Mouse (Mus musculus): ENCODE measurements around the gene Tnfrsf19.

The Tnfrsf19 gene

GRCm38 (mm10) chr14:60966061-60966460, 80.2 kb downstream of the Tnfrsf19 start:
- no peak for DNase-seq (ENCODE audit: extremely low read depth, low read depth)

GRCm38 (mm10) chr14:60964016-60964810, 82.1 kb downstream of the Tnfrsf19 start:
- no peak for DNase-seq (ENCODE audit: extremely low read depth, low read depth)

GRCm38 (mm10) chr14:60957611-60958157, 88.6 kb downstream of the Tnfrsf19 start:
- DNase-seq (ENCODE audit: extremely low read depth, low read depth), result no peak

- no peak for DNase-seq (ENCODE audit: extremely low read depth, low read depth)
These were observed 108.7 kb downstream of the Tnfrsf19 start for GRCm38 (mm10) chr14:60937481-60938039.

- DNase-seq (ENCODE audit: extremely low read depth, low read depth), result no peak
These were observed 110.6 kb downstream of the Tnfrsf19 start for GRCm38 (mm10) chr14:60935705-60936104.

- no peak for DNase-seq (ENCODE audit: extremely low read depth, low read depth)
These were observed 120.3 kb downstream of the Tnfrsf19 start for GRCm38 (mm10) chr14:60926011-60926410.

- no peak for DNase-seq (ENCODE audit: extremely low read depth, low read depth)
These were observed 129.6 kb downstream of the Tnfrsf19 start for GRCm38 (mm10) chr14:60916661-60917060.

Measured in MEL-GATA-1-ER (cell line).